Mouse (Mus musculus) stomach, postnatal 0 days (tissue): ENCODE measurements around the gene Plppr3. TPM values are rescaled to one million over a fixed set of nuclear protein-coding genes. Genes with fewer than 3 reads are reported as not detected.
A peak's percentile ranks its signal among the peaks of the same experiment; 100 is the strongest.
"Not testable (repeated sequence)": the region's sequence is repeated elsewhere in the genome, so short reads cannot be mapped to it uniquely, and the experiment has no call there.

Experiments used
- ATAC-seq: fragments of 200-750 bp; cut with Nextera tagmentation; 2 replicates; pipeline ENCODE4 v1.8.0; 2017; ENCODE audit not compliant: low FRiP score, low TSS enrichment
- DNase-seq: peaks from one replicate; pipeline ENCODE4 v3.0.0-alpha.2; 2016; ENCODE audit warnings: low spot score
- H3K27ac ChIP-seq: fragments of 300-500 bp; sonication (generic); replicated peaks from 2 replicates; pipeline ENCODE4 v1.5.1; 2014; ENCODE audit warnings: mild to moderate bottlenecking, control low read depth
- H3K27me3 ChIP-seq: fragments of 300-500 bp; sonication (generic); 2 replicates; pipeline ENCODE4 v1.6.1; 2014; ENCODE audit warnings: low read length; ENCODE audit not compliant: control insufficient read depth, insufficient read depth
- H3K36me3 ChIP-seq: fragments of 300-500 bp; sonication (generic); 2 replicates; pipeline ENCODE4 v1.6.1; 2014; ENCODE audit warnings: low read length, mixed read lengths; ENCODE audit not compliant: control insufficient read depth, insufficient read depth
- H3K4me1 ChIP-seq: fragments of 300-500 bp; sonication (generic); replicated peaks from 2 replicates; pipeline ENCODE4 v1.6.1; 2014; ENCODE audit warnings: antibody characterized with exemption; ENCODE audit not compliant: control insufficient read depth, insufficient read depth
- H3K4me2 ChIP-seq: fragments of 300-500 bp; sonication (generic); replicated peaks from 2 replicates; pipeline ENCODE4 v1.6.1; 2014; ENCODE audit warnings: low read depth, mild to moderate bottlenecking, control low read depth, moderate library complexity
- H3K4me3 ChIP-seq: fragments of 300-500 bp; sonication (generic); 2 replicates; pipeline ENCODE4 v1.5.1; 2014; ENCODE audit warnings: low read depth, low read length, control low read depth
- H3K9ac ChIP-seq: fragments of 300-500 bp; sonication (generic); 2 replicates; pipeline ENCODE4 v1.6.1; 2014; ENCODE audit warnings: mild to moderate bottlenecking, low read length, control low read depth, mixed read lengths
- H3K9me3 ChIP-seq: fragments of 300-500 bp; sonication (generic); 2 replicates; pipeline ENCODE4 v1.6.1; 2016; ENCODE audit warnings: low read length; ENCODE audit not compliant: control insufficient read depth
- CTCF ChIP-seq: IDR thresholded peaks from 2 replicates; pipeline ENCODE4 v1.5.1; 2016; ENCODE audit warnings: antibody characterized with exemption, low read depth, mild to moderate bottlenecking, moderate library complexity
- EP300 ChIP-seq: optimal IDR thresholded peaks from 2 replicates; pipeline ENCODE3; 2016; ENCODE audit warnings: antibody characterized with exemption
- WGBS: fragments of 180-500 bp; shearing (Covaris S2); extraction: QIAGEN DNeasy Blood & Tissue Kit; methylation state at CpG from one replicate; pipeline ENCODE4 v1.1.7; 2014; 5-methylcytosine and 5-hydroxymethylcytosine counted together
- polyA plus RNA-seq: library from polyadenylated mRNA; unstranded; fragments of >200 nt; fragmentation: Nextera tagmentation; extraction: Ambion mirVana; gene quantifications from 2 replicates; pipeline ENCODE4 v1.2.1, GENCODE M21; 2015

The Plppr3 gene
- polyA plus RNA-seq, 1 experiment from 2014 or later: 5.5 TPM

DNA sequence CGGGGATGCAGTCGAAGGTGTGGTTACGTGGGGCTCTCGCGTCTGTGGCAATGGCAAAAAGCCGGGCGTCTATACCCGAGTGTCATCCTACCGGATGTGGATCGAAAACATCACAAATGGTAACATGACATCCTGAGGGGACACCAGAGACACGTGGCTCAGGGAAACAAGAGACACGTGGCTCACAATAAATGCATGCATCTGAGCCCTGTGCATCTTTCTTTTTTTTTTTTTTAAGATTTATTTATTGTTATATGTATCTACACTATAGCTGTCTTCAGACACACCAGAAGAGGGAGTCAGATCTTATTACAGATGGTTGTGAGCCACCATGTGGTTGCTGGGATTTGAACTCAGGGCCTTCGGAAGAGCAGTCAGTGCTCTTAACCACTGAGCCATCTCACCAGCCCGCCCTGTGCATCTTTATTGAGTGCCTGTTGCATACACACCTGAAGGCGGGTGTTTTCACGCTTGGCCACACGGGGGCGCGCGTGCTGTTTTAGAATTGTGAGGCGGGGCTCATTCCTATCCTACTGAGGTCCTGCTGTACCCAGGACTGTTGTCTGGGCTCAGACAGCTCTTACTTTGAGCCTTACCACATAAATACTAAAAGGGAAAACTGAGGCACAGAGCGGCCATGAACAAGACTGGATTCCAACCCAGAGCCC, 18.2 kb upstream of the Plppr3 start:
- ATAC-seq: peak; percentile 40; the same call in 1 of the 2 replicates
- H3K4me1 ChIP-seq, H3K4me3 ChIP-seq, H3K27ac ChIP-seq, H3K27me3 ChIP-seq, H3K4me2 ChIP-seq, H3K9ac ChIP-seq, H3K9me3 ChIP-seq: not testable (repeated sequence)
- DNase-seq: peak; percentile 83
- WGBS: 41% methylated on average over 22 of the region's 22 CpGs
- TF ChIP-seq CTCF: peak; percentile 86
- H3K36me3 ChIP-seq: peaks cover 18% of the 10 kb centered on the region

DNA sequence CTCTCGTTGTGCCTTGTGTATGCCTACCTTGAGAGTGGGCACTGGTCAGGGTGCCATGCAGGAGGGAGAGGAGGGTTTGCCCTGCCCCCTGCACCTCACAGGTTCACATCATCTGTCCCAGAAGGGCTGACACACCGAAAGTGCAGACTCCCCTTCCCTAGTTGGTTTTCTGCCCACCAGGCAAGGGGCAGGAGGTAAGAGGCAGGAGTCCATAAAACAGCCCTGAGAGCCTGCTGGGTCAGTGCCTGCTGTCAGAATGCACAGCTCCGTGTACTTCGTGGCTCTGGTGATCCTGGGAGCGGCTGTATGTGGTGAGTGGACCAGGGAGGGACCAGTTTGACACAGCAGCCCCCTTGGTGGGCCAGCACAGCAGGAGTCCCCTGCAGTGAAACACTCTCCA, 16.2 kb upstream of the Plppr3 start, which contains the start of gene Cfd:
Cfd (plus strand) TSS at position 184 of the 400 bp plus-strand sequence.
- H3K4me3 ChIP-seq: no peak within 1 kb of the TSS
- peaks cover 6% of the 10 kb centered on the region for H3K36me3 ChIP-seq
- ATAC-seq (no peak), DNase-seq (no peak)
- no peak within 1 kb of the TSS for H3K4me2 ChIP-seq
- no peaks in the 10 kb centered on the region for H3K4me1 ChIP-seq
- H3K27ac ChIP-seq: no peak within 1 kb of the TSS
- H3K9ac ChIP-seq: no peak within 1 kb of the TSS
- TF ChIP-seq CTCF (no peak), EP300 (no peak)
- H3K9me3 ChIP-seq: no peaks in the 10 kb centered on the region
- 41% methylated on average over 5 of the region's 5 CpGs for WGBS
- no peaks in the 10 kb centered on the region for H3K27me3 ChIP-seq

GRCm38 (mm10) chr10:79889386-79889785, 15.0 kb upstream of the Plppr3 start:
- H3K27ac ChIP-seq: no peak overlapping the region
- H3K9ac ChIP-seq: no peak overlapping the region
- 0 out of 2 replicates have a peak, but pooled peaks cover 2% of the 10 kb centered on the region for H3K36me3 ChIP-seq
- no peaks in the 10 kb centered on the region for H3K9me3 ChIP-seq
- no peaks in the 10 kb centered on the region for H3K27me3 ChIP-seq
- DNase-seq: no peak
- TF ChIP-seq EP300 (no peak), CTCF (no peak)
- 41% methylated on average over 2 of the region's 2 CpGs for WGBS
- no peak for ATAC-seq
- H3K4me1 ChIP-seq: no peaks in the 10 kb centered on the region; the same call in 1 of the 2 replicates
- H3K4me2 ChIP-seq: no peak overlapping the region
- no peak overlapping the region for H3K4me3 ChIP-seq

DNA sequence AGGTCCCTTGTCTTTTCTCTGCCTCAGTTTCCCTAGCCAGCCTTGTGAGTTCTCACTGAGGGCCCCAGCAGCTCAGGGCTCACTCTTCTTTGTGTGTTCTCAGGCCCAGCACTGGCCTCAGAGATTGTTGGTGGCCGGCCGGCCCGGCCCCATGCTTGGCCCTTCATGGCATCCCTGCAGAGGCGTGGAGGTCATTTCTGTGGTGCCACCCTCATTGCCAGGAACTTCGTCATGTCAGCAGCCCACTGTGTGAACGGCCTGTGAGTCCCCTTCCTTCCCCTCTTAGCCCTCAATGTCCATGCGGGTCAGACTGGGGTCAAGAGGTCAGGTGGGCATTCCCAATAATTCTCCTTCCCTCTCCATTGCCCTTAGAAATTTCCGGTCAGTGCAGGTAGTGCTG, 12.2 kb upstream of the Plppr3 start:
- TF ChIP-seq EP300 (no peak), CTCF (no peak)
- no peak overlapping the region for H3K4me3 ChIP-seq
- ATAC-seq: no peak

DNA sequence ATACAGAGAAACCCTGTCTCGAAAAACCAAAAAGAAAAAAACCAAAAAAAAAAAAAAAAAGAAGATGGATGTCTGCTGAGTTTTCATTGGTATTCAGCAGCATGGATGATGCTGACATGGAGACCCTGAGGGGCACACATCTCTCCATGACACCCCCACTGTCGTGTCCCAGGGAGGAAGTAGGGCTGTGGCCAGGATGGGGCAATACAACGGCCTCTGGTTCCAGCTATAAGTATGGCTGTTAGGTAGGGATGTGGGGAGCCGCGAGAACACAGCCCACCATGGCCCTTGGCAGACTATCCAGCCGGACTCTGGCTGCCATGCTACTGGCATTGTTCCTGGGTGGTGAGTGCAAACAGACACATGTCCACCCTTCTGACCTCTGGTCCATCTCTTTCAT, 11.6 kb upstream of the Plppr3 start, which contains the start of gene Elane:
Elane (plus strand) TSS at position 194 of the 400 bp plus-strand sequence.
- WGBS: 84% methylated on average over 6 of the region's 6 CpGs
- no peaks in the 10 kb centered on the region for H3K27me3 ChIP-seq
- no peaks in the 10 kb centered on the region; the same call in none of the 2 replicates for H3K4me1 ChIP-seq
- DNase-seq (no peak), ATAC-seq (no peak)
- no peak within 1 kb of the TSS for H3K27ac ChIP-seq
- H3K9me3 ChIP-seq: no peaks in the 10 kb centered on the region
- TF ChIP-seq CTCF (no peak), EP300 (no peak)
- no peak within 1 kb of the TSS for H3K4me2 ChIP-seq
- no peak within 1 kb of the TSS for H3K4me3 ChIP-seq
- no peak within 1 kb of the TSS for H3K9ac ChIP-seq
- no peaks in the 10 kb centered on the region for H3K36me3 ChIP-seq

More for the DNA sequence above, 12.2 kb upstream of the Plppr3 start:
- no peak overlapping the region for H3K4me2 ChIP-seq
- no peaks in the 10 kb centered on the region for H3K9me3 ChIP-seq
- H3K27me3 ChIP-seq: no peaks in the 10 kb centered on the region
- no peaks in the 10 kb centered on the region; the same call in none of the 2 replicates for H3K4me1 ChIP-seq
- no peak for DNase-seq
- H3K36me3 ChIP-seq: no peaks in the 10 kb centered on the region
- WGBS: 69% methylated on average over 8 of the region's 8 CpGs
- no peak overlapping the region for H3K9ac ChIP-seq
- no peak overlapping the region for H3K27ac ChIP-seq

GRCm38 (mm10) chr10:79884938-79885337, 10.5 kb upstream of the Plppr3 start:
- not testable (repeated sequence) for DNase-seq, H3K4me2 ChIP-seq, H3K27ac ChIP-seq, H3K27me3 ChIP-seq, H3K36me3 ChIP-seq, H3K9ac ChIP-seq, ATAC-seq, H3K9me3 ChIP-seq, H3K4me1 ChIP-seq, H3K4me3 ChIP-seq
- 65% methylated on average over 3 of the region's 3 CpGs for WGBS
